Mouse (Mus musculus): ENCODE results near the gene Morc4. TPM values are rescaled to one million over a fixed set of nuclear protein-coding genes. Genes with fewer than 3 reads are reported as not detected.

Morc4 gene
- polyA plus RNA-seq, 1 experiment from 2014 or later: 64.1 TPM

GRCm38 (mm10) chrX:139778886-139779285 is 92.6 kb downstream of the Morc4 start:
- no peak for ATAC-seq (ENCODE audit: low read depth)
- H3K9ac ChIP-seq (ENCODE audit: low read depth, low read length): no peak overlapping the region
- peaks cover 6% of the 10 kb centered on the region for H3K4me1 ChIP-seq (ENCODE audit: control insufficient read depth, low read depth, low read length)
- H3K36me3 ChIP-seq (ENCODE audit: control insufficient read depth, insufficient read depth): no peaks in the 10 kb centered on the region
- H3K27me3 ChIP-seq (ENCODE audit: control insufficient read depth, insufficient read depth, low read depth, low read length): no peaks in the 10 kb centered on the region
- no peak overlapping the region for H3K27ac ChIP-seq (ENCODE audit: low read length)
- no peak overlapping the region for H3K4me3 ChIP-seq (ENCODE audit: low read depth, low read length)
- no peak overlapping the region for H3K4me2 ChIP-seq (ENCODE audit: low read depth, low read length)
- WGBS (ENCODE audit: insufficient replicate concordance): 83% methylated on average over 1 of the region's 1 CpGs
- no peaks in the 10 kb centered on the region for H3K9me3 ChIP-seq (replicated peaks; ENCODE audit: control insufficient read depth, low read length)

DNA sequence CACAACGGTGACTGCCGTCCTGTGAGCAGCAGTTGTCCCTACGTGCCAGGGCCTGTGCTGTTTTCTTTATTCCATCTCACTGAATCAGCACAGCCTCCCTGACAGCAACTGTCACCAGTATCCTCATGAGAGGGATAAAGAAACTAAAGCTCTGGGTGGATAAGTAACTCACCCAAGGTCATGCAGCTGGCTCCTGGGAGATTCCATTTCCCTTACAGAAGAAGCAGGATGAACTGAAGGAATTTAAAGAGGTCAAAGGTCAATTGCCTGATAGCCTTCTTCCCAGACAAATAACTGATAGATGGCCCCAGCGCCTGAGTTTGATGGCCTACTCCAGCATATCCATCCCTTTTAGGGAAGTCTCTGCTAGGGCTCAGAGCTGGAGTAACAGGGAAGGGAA is 94.1 kb downstream of the Morc4 start:
- Histone ChIP-seq H3K36me3 (ENCODE audit: control insufficient read depth, insufficient read depth) (no peaks in the 10 kb centered on the region), H3K9me3 (replicated peaks; ENCODE audit: control insufficient read depth, low read length) (no peaks in the 10 kb centered on the region), H3K9ac (ENCODE audit: low read depth, low read length) (no peak overlapping the region), H3K27me3 (ENCODE audit: control insufficient read depth, insufficient read depth, low read depth, low read length) (no peaks in the 10 kb centered on the region), H3K27ac (ENCODE audit: low read length) (no peak overlapping the region), H3K4me3 (ENCODE audit: low read depth, low read length) (no peak overlapping the region), H3K4me1 (ENCODE audit: control insufficient read depth, low read depth, low read length) (peaks cover 6% of the 10 kb centered on the region), H3K4me2 (ENCODE audit: low read depth, low read length) (no peak overlapping the region)
- WGBS (ENCODE audit: insufficient replicate concordance): 61% methylated on average over 4 of the region's 4 CpGs
- ATAC-seq (ENCODE audit: low read depth): no peak

DNA sequence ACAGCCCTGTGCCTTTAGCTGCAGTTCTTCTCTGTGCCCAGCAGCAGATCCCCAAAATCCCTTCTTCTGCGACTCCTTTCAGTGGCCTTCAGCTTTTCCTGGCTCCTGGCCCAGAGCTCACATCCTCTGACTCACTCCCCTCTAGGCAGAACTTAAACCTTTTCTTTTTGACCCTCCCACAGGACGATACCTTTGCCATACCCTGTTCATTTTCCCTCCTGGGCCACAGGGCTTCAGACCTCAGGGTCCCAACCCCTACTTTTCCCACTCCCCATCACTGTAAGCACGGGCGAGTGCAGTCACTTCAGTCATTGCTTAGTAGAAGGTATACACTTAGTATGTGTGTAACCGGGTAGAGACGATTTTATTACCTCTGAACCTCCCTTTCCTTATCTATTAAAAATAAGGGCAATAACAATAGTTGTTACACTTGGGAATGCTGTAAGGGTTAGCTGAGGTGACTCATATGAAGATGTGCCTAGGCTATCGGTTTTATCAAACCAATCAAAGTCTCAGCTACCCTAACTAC is 96.3 kb downstream of the Morc4 start:
- Histone ChIP-seq H3K4me1 (ENCODE audit: control insufficient read depth, low read depth, low read length) (no peaks in the 10 kb centered on the region; the same call in 1 of the 2 replicates), H3K27ac (ENCODE audit: low read length) (no peak overlapping the region), H3K4me3 (ENCODE audit: low read depth, low read length) (no peak overlapping the region), H3K27me3 (ENCODE audit: control insufficient read depth, insufficient read depth, low read depth, low read length) (no peaks in the 10 kb centered on the region), H3K9me3 (replicated peaks; ENCODE audit: control insufficient read depth, low read length) (no peaks in the 10 kb centered on the region), H3K4me2 (ENCODE audit: low read depth, low read length) (no peak overlapping the region), H3K9ac (ENCODE audit: low read depth, low read length) (no peak overlapping the region), H3K36me3 (ENCODE audit: control insufficient read depth, insufficient read depth) (no peaks in the 10 kb centered on the region)
- WGBS (ENCODE audit: insufficient replicate concordance): 51% methylated on average over 7 of the region's 7 CpGs
- ATAC-seq (ENCODE audit: low read depth): no peak

DNA sequence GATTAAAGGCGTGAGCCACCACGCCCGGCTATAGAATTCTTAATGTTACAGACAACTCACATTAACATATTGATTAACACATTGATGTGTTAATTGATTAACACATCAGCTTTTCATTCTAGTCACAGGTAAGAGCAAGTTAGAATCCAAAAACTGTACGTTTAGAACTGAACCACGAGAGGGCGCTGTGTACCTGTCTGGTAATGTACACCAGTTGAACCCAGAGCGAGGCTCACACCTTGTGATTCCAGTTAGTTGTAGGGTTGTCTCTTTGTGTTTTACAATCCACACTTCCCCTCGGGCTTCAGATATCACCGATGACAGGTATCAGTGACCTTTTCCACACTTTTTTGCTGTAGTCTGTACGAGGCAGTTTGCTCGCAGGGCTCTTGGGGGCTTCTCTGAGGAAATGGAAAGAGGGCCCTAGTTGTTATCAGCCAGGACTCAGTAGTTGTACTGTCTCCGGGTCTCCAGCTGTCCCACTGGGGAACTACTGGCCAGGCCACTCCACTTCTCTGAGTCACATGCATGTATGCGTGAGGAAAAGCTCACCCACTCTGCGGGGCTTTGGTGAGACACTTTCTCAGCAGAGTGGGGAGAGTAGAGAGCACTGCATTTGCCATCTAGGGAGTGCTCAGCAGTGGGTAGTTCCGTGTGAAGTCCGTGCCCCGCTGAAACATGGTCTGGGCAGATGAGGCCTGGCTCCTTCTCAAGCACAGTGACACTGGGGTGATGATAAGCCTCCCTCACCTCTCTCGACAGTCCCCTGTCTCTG is 97.0 kb downstream of the Morc4 start:
- no peaks in the 10 kb centered on the region for H3K36me3 ChIP-seq (ENCODE audit: control insufficient read depth, insufficient read depth)
- H3K9me3 ChIP-seq (replicated peaks; ENCODE audit: control insufficient read depth, low read length): no peaks in the 10 kb centered on the region
- WGBS (ENCODE audit: insufficient replicate concordance): 24% methylated on average over 18 of the region's 18 CpGs
- H3K27ac ChIP-seq (ENCODE audit: low read length): no peak overlapping the region
- ATAC-seq (ENCODE audit: low read depth): peak; percentile 56; the same call in 1 of the 2 replicates
- no peaks in the 10 kb centered on the region for H3K4me1 ChIP-seq (ENCODE audit: control insufficient read depth, low read depth, low read length)
- no peaks in the 10 kb centered on the region for H3K27me3 ChIP-seq (ENCODE audit: control insufficient read depth, insufficient read depth, low read depth, low read length)
- H3K9ac ChIP-seq (ENCODE audit: low read depth, low read length): no peak overlapping the region
- no peak overlapping the region for H3K4me3 ChIP-seq (ENCODE audit: low read depth, low read length)
- H3K4me2 ChIP-seq (ENCODE audit: low read depth, low read length): no peak overlapping the region

Other genes with a start within 250 kb of the Morc4 start
- gene Tbc1d8b, start 186.7 kb downstream of the Morc4 start, polyA plus RNA-seq (2015; fragmentation: Nextera tagmentation; extraction: Ambion mirVana): 0.90 and 1.0 TPM in 2 replicates
- gene Gm15013, start 157.2 kb downstream of the Morc4 start, polyA plus RNA-seq (2015; fragmentation: Nextera tagmentation; extraction: Ambion mirVana): not detected in 2 replicates
- gene Ripply1, start 89.3 kb downstream of the Morc4 start, polyA plus RNA-seq (2015; fragmentation: Nextera tagmentation; extraction: Ambion mirVana): not detected in 2 replicates
- gene Cldn2, start 70.8 kb downstream of the Morc4 start, polyA plus RNA-seq (2015; fragmentation: Nextera tagmentation; extraction: Ambion mirVana): 0.85 and 1.8 TPM in 2 replicates
- gene Rbm41, start 126.9 kb upstream of the Morc4 start, polyA plus RNA-seq (2015; fragmentation: Nextera tagmentation; extraction: Ambion mirVana): 1.0 and 1.3 TPM in 2 replicates
- 1.7 and 1.8 TPM in 2 replicates for gene Nup62cl, start 191.0 kb upstream of the Morc4 start, polyA plus RNA-seq (2015; fragmentation: Nextera tagmentation; extraction: Ambion mirVana)
- gene Pih1h3b, start 191.2 kb upstream of the Morc4 start, polyA plus RNA-seq (2015; fragmentation: Nextera tagmentation; extraction: Ambion mirVana): not detected in 2 replicates

Measured in liver, embryonic 16.5 days (tissue).